17 mouse cellular contexts compared by ENCODE assay signal in genomic region chr12:116062194-116062583, GRCm38 (mm10). TPM values are rescaled to one million over a fixed set of nuclear protein-coding genes. Genes with fewer than 3 reads are reported as not detected.
DNase-seq lines count a peak whose midpoint lies in the region; ATAC-seq and TF ChIP-seq lines count a peak whose summit lies in the region.
"Had no signal": no experiment of that assay in that cellular context is flagged by ENCODE, and none has a peak within 500 bp of the region (broad histone marks: within the 10 kb centered on the region; RNA-seq: fewer than 3 reads in every experiment).

No protein-coding gene starts in this region.

- TF ChIP-seq CTCF in hindbrain, postnatal 0 days (IDR thresholded peaks at IDR 0.05; ENCODE audit: low read depth): no peak

- no peaks in the 10 kb centered on the region for H3K27me3 ChIP-seq in forebrain, embryonic 16.5 days (replicated peaks; ENCODE audit: control insufficient read depth, insufficient read depth, low read length)
- H3K27me3 ChIP-seq in forebrain, embryonic 14.5 days (replicated peaks; ENCODE audit: control insufficient read depth, insufficient read depth, low read length): no peaks in the 10 kb centered on the region
- no peaks in the 10 kb centered on the region for H3K27me3 ChIP-seq in hindbrain, embryonic 15.5 days
- H3K27me3 ChIP-seq in hindbrain, postnatal 0 days (ENCODE audit: insufficient read depth, low read length): no peaks in the 10 kb centered on the region
- H3K27me3 ChIP-seq in midbrain, embryonic 15.5 days (replicated peaks): no peaks in the 10 kb centered on the region
- H3K27me3 ChIP-seq: heart, embryonic 13.5 days had no signal

- 0 out of 2 replicates have a peak, but pooled peaks have one; percentile 12 for ATAC-seq in forebrain, embryonic 16.5 days
- no peak for ATAC-seq in forebrain, embryonic 14.5 days
- peak; percentile 52; the same call in 1 of the 2 replicates for ATAC-seq in hindbrain, embryonic 15.5 days (ENCODE audit: low FRiP score, low read depth)
- ATAC-seq in hindbrain, postnatal 0 days: no peak
- peak; percentile 43; the same call in 1 of the 2 replicates for ATAC-seq in midbrain, embryonic 15.5 days (replicated peaks)
- ATAC-seq in activated CD4-positive, CD25-positive, alpha-beta regulatory T cell, adult 4 months: no peak
- ATAC-seq: intestine, embryonic 16.5 days had no signal

- H3K4me1 ChIP-seq in forebrain, embryonic 16.5 days (replicated peaks; ENCODE audit: control insufficient read depth, insufficient read depth, low read length): no peaks in the 10 kb centered on the region
- no peaks in the 10 kb centered on the region for H3K4me1 ChIP-seq in forebrain, embryonic 14.5 days (ENCODE audit: control insufficient read depth, insufficient read depth, low read length)
- no peaks in the 10 kb centered on the region for H3K4me1 ChIP-seq in hindbrain, embryonic 15.5 days (replicated peaks)
- no peaks in the 10 kb centered on the region for H3K4me1 ChIP-seq in hindbrain, postnatal 0 days (ENCODE audit: insufficient read depth, low read length)
- no peaks in the 10 kb centered on the region for H3K4me1 ChIP-seq in midbrain, embryonic 15.5 days
- H3K4me1 ChIP-seq: heart, embryonic 13.5 days had no signal

- H3K9me3 ChIP-seq in forebrain, embryonic 16.5 days (ENCODE audit: control insufficient read depth, low read length): peaks cover 31% of the 10 kb centered on the region
- H3K9me3 ChIP-seq in forebrain, embryonic 14.5 days (replicated peaks; ENCODE audit: control insufficient read depth, low read length): peaks cover 39% of the 10 kb centered on the region
- peaks cover 40% of the 10 kb centered on the region for H3K9me3 ChIP-seq in hindbrain, embryonic 15.5 days
- H3K9me3 ChIP-seq in hindbrain, postnatal 0 days (ENCODE audit: low read length): peaks cover 14% of the 10 kb centered on the region
- peaks cover 23% of the 10 kb centered on the region for H3K9me3 ChIP-seq in midbrain, embryonic 15.5 days

- H3K9ac ChIP-seq in forebrain, embryonic 16.5 days (replicated peaks; ENCODE audit: low read depth, low read length): no peak overlapping the region
- H3K9ac ChIP-seq in forebrain, embryonic 14.5 days (ENCODE audit: low read length): no peak overlapping the region
- H3K9ac ChIP-seq in hindbrain, embryonic 15.5 days: no peak overlapping the region
- no peak overlapping the region for H3K9ac ChIP-seq in hindbrain, postnatal 0 days (replicated peaks; ENCODE audit: low read length)
- H3K9ac ChIP-seq in midbrain, embryonic 15.5 days: no peak overlapping the region
- H3K9ac ChIP-seq: heart, embryonic 13.5 days had no signal

- no peak overlapping the region for H3K27ac ChIP-seq in forebrain, embryonic 16.5 days (ENCODE audit: low read length)
- no peak overlapping the region for H3K27ac ChIP-seq in forebrain, embryonic 14.5 days (ENCODE audit: low read depth, low read length)
- H3K27ac ChIP-seq in hindbrain, embryonic 15.5 days (replicated peaks): no peak overlapping the region
- no peak overlapping the region for H3K27ac ChIP-seq in hindbrain, postnatal 0 days
- no peak overlapping the region for H3K27ac ChIP-seq in midbrain, embryonic 15.5 days
- H3K27ac ChIP-seq: heart, embryonic 13.5 days had no signal

- H3K4me3 ChIP-seq in forebrain, embryonic 16.5 days (replicated peaks; ENCODE audit: low read length): no peak overlapping the region
- H3K4me3 ChIP-seq in forebrain, embryonic 14.5 days (ENCODE audit: low read depth, low read length): no peak overlapping the region
- H3K4me3 ChIP-seq in hindbrain, embryonic 15.5 days: no peak overlapping the region
- no peak overlapping the region for H3K4me3 ChIP-seq in hindbrain, postnatal 0 days (ENCODE audit: low read length)
- H3K4me3 ChIP-seq in midbrain, embryonic 15.5 days: no peak overlapping the region
- H3K4me3 ChIP-seq: heart, embryonic 13.5 days had no signal

- no peak for DNase-seq in forebrain, embryonic 14.5 days (ENCODE audit: low spot score)
- no peak for DNase-seq in hindbrain, postnatal 0 days (ENCODE audit: low spot score)
- peak; percentile 32 for DNase-seq in adipocyte (ENCODE audit: low spot score)
- DNase-seq: adrenal gland, postnatal 10 days; cerebellum, adult 11 months; cerebellum, adult 8-10 months; cerebellum, postnatal 25 days; gastrocnemius, postnatal 36 days; heart, adult 11 months; heart, postnatal 36 days; kidney, adult 2 months had no signal

- no peak overlapping the region for H3K4me2 ChIP-seq in forebrain, embryonic 16.5 days (ENCODE audit: low read length)
- no peak overlapping the region for H3K4me2 ChIP-seq in forebrain, embryonic 14.5 days (ENCODE audit: low read length)
- H3K4me2 ChIP-seq in hindbrain, embryonic 15.5 days: no peak overlapping the region
- H3K4me2 ChIP-seq in hindbrain, postnatal 0 days (ENCODE audit: low read depth, low read length): no peak overlapping the region
- H3K4me2 ChIP-seq in midbrain, embryonic 15.5 days: no peak overlapping the region
- H3K4me2 ChIP-seq: heart, embryonic 13.5 days had no signal

- peaks cover 43% of the 10 kb centered on the region for H3K36me3 ChIP-seq in forebrain, embryonic 16.5 days (ENCODE audit: control insufficient read depth, insufficient read depth)
- H3K36me3 ChIP-seq in forebrain, embryonic 14.5 days (ENCODE audit: control insufficient read depth, insufficient read depth, low read length): peaks cover 42% of the 10 kb centered on the region
- H3K36me3 ChIP-seq in hindbrain, embryonic 15.5 days: peaks cover 45% of the 10 kb centered on the region
- peaks cover 31% of the 10 kb centered on the region for H3K36me3 ChIP-seq in hindbrain, postnatal 0 days (ENCODE audit: insufficient read depth, low read length)
- H3K36me3 ChIP-seq in midbrain, embryonic 15.5 days (replicated peaks): peaks cover 43% of the 10 kb centered on the region

- WGBS in forebrain, embryonic 16.5 days: 97% methylated on average over 2 of the region's 2 CpGs
- WGBS in forebrain, embryonic 14.5 days: 93% methylated on average over 2 of the region's 2 CpGs
- WGBS in hindbrain, embryonic 15.5 days: 98% methylated on average over 2 of the region's 2 CpGs
- WGBS in hindbrain, postnatal 0 days: 92% methylated on average over 2 of the region's 2 CpGs
- 98% methylated on average over 2 of the region's 2 CpGs for WGBS in midbrain, embryonic 15.5 days

RNA-seq across cellular contexts. Expression of gene Zfp386, which starts 14.7 kb away (rescaled TPM):
- 68.3 and 72.3 TPM in 2 replicates for polyA plus RNA-seq in forebrain, embryonic 16.5 days (2015; fragmentation: Nextera tagmentation; extraction: Ambion mirVana)
- polyA plus RNA-seq in forebrain, embryonic 14.5 days (2014; fragmentation: Nextera tagmentation; extraction: Ambion mirVana): 69.9 and 77.0 TPM in 2 replicates
- 48.1 and 49.3 TPM in 2 replicates for polyA plus RNA-seq in hindbrain, embryonic 15.5 days (2015; fragmentation: Nextera tagmentation; extraction: Ambion mirVana)
- 30.5 and 33.5 TPM in 2 replicates for total RNA-seq in hindbrain, postnatal 0 days (2014; rRNA removed)
- 33.3 and 35.9 TPM in 2 replicates for polyA plus RNA-seq in hindbrain, postnatal 0 days (2015; fragmentation: Nextera tagmentation; extraction: Ambion mirVana)
- polyA plus RNA-seq in midbrain, embryonic 15.5 days (2015; fragmentation: Nextera tagmentation; extraction: Ambion mirVana): 54.6 and 58.3 TPM in 2 replicates
- polyA plus RNA-seq in activated CD4-positive, CD25-positive, alpha-beta regulatory T cell, adult 4 months (2017; shearing (Covaris generic)): 10 to 100 TPM; 52.8 to 59.0 TPM

RNA-seq across cellular contexts. Expression of gene Vipr2, which starts 15.3 kb away (rescaled TPM):
- polyA plus RNA-seq in forebrain, embryonic 16.5 days (2015; fragmentation: Nextera tagmentation; extraction: Ambion mirVana): 0.75 and 0.92 TPM in 2 replicates
- 0.46 and 1.2 TPM in 2 replicates for polyA plus RNA-seq in forebrain, embryonic 14.5 days (2014; fragmentation: Nextera tagmentation; extraction: Ambion mirVana)
- 0.41 and 0.91 TPM in 2 replicates for polyA plus RNA-seq in hindbrain, embryonic 15.5 days (2015; fragmentation: Nextera tagmentation; extraction: Ambion mirVana)
- 3.3 and 5.3 TPM in 2 replicates for total RNA-seq in hindbrain, postnatal 0 days (2014; rRNA removed)
- polyA plus RNA-seq in hindbrain, postnatal 0 days (2015; fragmentation: Nextera tagmentation; extraction: Ambion mirVana): 0.65 and 2.0 TPM in 2 replicates
- polyA plus RNA-seq in midbrain, embryonic 15.5 days (2015; fragmentation: Nextera tagmentation; extraction: Ambion mirVana): 0.45 and 0.86 TPM in 2 replicates
- polyA plus RNA-seq in activated CD4-positive, CD25-positive, alpha-beta regulatory T cell, adult 4 months (2017; shearing (Covaris generic)): under 1 TPM; 0.50 to 0.99 TPM

Comparison
In these comparisons a context has a peak if more than half of its experiments do, and no peak if none do; other contexts are left out.
1. ATAC-seq: peak in forebrain, embryonic 16.5 days (single experiment), hindbrain, embryonic 15.5 days (single experiment) and midbrain, embryonic 15.5 days (single experiment); none in forebrain, embryonic 14.5 days (single experiment), hindbrain, postnatal 0 days (single experiment) and activated CD4-positive, CD25-positive, alpha-beta regulatory T cell, adult 4 months (single experiment).